Mouse (Mus musculus): ENCODE data around the gene Abcc3. TPM values are rescaled to one million over a fixed set of nuclear protein-coding genes. Genes with fewer than 3 reads are reported as not detected.
A peak's percentile ranks its signal among the peaks of the same experiment; 100 is the strongest.
"Not testable (repeated sequence)": the region's sequence is repeated elsewhere in the genome, so short reads cannot be mapped to it uniquely, and the experiment has no call there.

Abcc3 gene
- polyA plus RNA-seq, 1 experiment from 2014 or later: 1.1 TPM

- 61% methylated on average over 10 of the region's 10 CpGs for WGBS
- Histone ChIP-seq H3K27ac (no peak overlapping the region), H3K9ac (no peak overlapping the region), H3K9me3 (no peaks in the 10 kb centered on the region), H3K36me3 (peaks cover 97% of the 10 kb centered on the region), H3K27me3 (no peaks in the 10 kb centered on the region), H3K4me3 (no peak overlapping the region), H3K4me2 (replicated peaks) (no peak overlapping the region), H3K4me1 (peaks cover 37% of the 10 kb centered on the region)
- no peak for ATAC-seq (ENCODE audit: low FRiP score, low read depth)
Measured at GRCm38 (mm10) chr11:94419004-94419727, 26.4 kb upstream of the Abcc3 start.

GRCm38 (mm10) chr11:94414042-94414441 is 21.2 kb upstream of the Abcc3 start:
- no peak overlapping the region for H3K4me2 ChIP-seq (replicated peaks)
- 65% methylated on average over 4 of the region's 4 CpGs for WGBS
- ATAC-seq (ENCODE audit: low FRiP score, low read depth): no peak
- H3K9me3 ChIP-seq: no peaks in the 10 kb centered on the region
- H3K4me1 ChIP-seq: peaks cover 33% of the 10 kb centered on the region
- H3K9ac ChIP-seq: no peak overlapping the region
- no peak overlapping the region for H3K27ac ChIP-seq
- H3K4me3 ChIP-seq: no peak overlapping the region
- no peaks in the 10 kb centered on the region for H3K27me3 ChIP-seq
- H3K36me3 ChIP-seq: peaks cover 100% of the 10 kb centered on the region

DNA sequence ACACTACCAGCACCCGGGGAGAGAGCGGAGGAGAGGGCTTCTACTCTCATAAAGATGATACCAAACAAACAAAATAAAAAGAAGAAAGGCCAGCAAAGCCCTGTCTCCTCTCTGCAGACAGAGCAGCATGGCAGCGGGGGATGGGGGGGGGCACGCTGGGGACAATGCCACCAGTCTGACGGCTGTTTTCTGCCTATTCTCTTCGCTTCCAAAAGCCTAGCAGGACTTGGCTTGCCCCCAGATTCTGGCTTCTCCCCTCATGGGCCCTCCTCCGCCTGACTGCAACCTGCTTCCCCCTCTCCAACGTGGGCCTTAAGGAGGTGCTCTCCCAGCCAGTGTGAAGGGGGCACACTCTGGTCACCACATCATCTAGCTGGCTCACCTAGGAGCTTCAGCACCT is 20.7 kb upstream of the Abcc3 start:
- H3K4me2 ChIP-seq (replicated peaks): no peak overlapping the region
- no peaks in the 10 kb centered on the region for H3K27me3 ChIP-seq
- 0 out of 2 replicates have a peak, but pooled peaks have one; percentile 5 for ATAC-seq (ENCODE audit: low FRiP score, low read depth)
- 49% methylated on average over 8 of the region's 8 CpGs for WGBS
- no peak overlapping the region for H3K4me3 ChIP-seq
- peaks cover 33% of the 10 kb centered on the region for H3K4me1 ChIP-seq
- H3K27ac ChIP-seq: no peak overlapping the region
- H3K9me3 ChIP-seq: no peaks in the 10 kb centered on the region
- H3K9ac ChIP-seq: peak overlapping the region; percentile 13
- peaks cover 100% of the 10 kb centered on the region for H3K36me3 ChIP-seq

- no peak overlapping the region for H3K27ac ChIP-seq
- H3K36me3 ChIP-seq: peaks cover 97% of the 10 kb centered on the region
- H3K4me3 ChIP-seq: no peak overlapping the region
- H3K4me1 ChIP-seq: peaks cover 35% of the 10 kb centered on the region
- peak; percentile 3; the same call in 1 of the 2 replicates for ATAC-seq (ENCODE audit: low FRiP score, low read depth)
- H3K27me3 ChIP-seq: no peaks in the 10 kb centered on the region
- WGBS: 43% methylated on average over 10 of the region's 10 CpGs
- no peak overlapping the region for H3K4me2 ChIP-seq (replicated peaks)
- no peaks in the 10 kb centered on the region for H3K9me3 ChIP-seq
- H3K9ac ChIP-seq: peak overlapping the region; percentile 13; the same call in 1 of the 2 replicates
Measured at GRCm38 (mm10) chr11:94412998-94413469, 20.2 kb upstream of the Abcc3 start.

DNA sequence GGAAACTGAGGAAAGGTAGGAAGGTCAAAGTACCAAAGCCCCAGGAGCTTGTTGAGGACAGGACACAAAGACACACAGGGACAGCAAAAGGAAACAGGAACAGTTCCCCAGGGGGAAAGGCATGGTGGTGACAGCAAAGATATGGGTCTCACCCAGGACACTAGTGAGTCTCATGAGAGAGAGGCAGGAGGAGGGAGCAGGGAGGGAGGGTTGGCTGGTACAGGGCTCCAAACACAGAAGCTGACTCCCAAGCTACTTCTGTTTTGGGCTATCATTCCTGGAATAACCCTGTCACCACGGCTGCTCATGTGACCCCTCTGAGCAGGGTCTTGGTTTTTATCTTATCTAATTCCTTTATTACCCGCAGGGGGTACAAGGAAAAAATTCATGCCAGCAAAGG is 19.8 kb upstream of the Abcc3 start:
- Histone ChIP-seq H3K27me3 (no peaks in the 10 kb centered on the region), H3K9ac (no peak overlapping the region), H3K36me3 (peaks cover 92% of the 10 kb centered on the region), H3K27ac (no peak overlapping the region), H3K9me3 (no peaks in the 10 kb centered on the region), H3K4me2 (replicated peaks) (no peak overlapping the region), H3K4me3 (no peak overlapping the region), H3K4me1 (peaks cover 40% of the 10 kb centered on the region)
- ATAC-seq (ENCODE audit: low FRiP score, low read depth): no peak
- WGBS: 54% methylated on average over 2 of the region's 2 CpGs

DNA sequence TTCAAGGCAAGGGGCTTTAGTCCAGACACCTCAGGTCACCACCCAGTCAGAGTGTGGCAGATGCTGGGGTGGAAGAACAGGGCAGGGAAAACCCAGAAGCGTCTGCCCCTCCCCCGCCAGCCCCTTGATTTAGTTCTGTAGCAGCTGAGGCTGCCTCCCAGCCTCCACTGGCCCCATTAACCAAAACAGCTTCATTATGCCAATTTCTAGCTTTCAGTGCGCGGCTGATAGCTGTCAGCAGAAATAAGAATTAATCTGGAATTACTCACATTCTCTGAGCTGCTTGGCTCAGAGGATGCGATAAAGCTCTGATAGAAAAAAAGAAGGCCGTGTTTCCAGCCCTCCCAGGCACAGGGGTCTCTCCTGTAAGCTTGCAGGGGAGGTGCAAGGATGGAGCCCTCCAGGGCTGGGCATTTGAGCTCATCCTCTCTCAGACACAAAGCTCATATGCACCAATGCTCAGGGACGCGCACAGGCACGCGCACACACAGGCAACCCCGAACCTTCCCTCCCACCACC is 15.1 kb upstream of the Abcc3 start:
- WGBS: 50% methylated on average over 11 of the region's 11 CpGs
- Histone ChIP-seq H3K4me1 (peaks cover 54% of the 10 kb centered on the region), H3K4me2 (replicated peaks) (no peak overlapping the region), H3K27me3 (no peaks in the 10 kb centered on the region), H3K9ac (no peak overlapping the region), H3K27ac (no peak overlapping the region; the same call in 1 of the 2 replicates), H3K9me3 (no peaks in the 10 kb centered on the region), H3K36me3 (peaks cover 45% of the 10 kb centered on the region), H3K4me3 (no peak overlapping the region)
- ATAC-seq (ENCODE audit: low FRiP score, low read depth): no peak

DNA sequence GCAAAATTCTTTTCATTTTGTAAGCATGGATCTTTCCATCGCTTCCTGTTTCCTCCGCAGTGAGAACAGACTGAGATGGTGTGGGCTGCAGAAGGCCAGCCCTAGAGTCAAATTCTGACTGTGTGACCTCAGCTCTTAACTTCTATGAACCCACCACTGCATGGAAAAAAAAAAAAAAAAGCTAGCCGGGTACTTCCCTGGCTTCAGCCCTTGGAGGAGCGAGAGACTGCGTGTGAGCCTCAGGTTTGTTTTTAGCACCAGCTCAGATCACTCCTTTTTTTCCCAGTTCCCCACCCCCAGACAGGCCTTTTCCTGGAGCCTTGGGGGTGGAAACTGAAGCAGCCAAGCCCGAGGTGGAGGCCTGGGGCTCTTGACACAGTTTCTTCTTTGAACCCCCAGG is 12.6 kb upstream of the Abcc3 start:
- H3K27me3 ChIP-seq: no peaks in the 10 kb centered on the region
- ATAC-seq (ENCODE audit: low FRiP score, low read depth): 0 out of 2 replicates have a peak, but pooled peaks have one; percentile 20
- H3K4me1 ChIP-seq: peaks cover 57% of the 10 kb centered on the region
- no peaks in the 10 kb centered on the region for H3K9me3 ChIP-seq
- H3K36me3 ChIP-seq: peaks cover 20% of the 10 kb centered on the region
- H3K4me3 ChIP-seq: no peak overlapping the region
- peak overlapping the region; percentile 55; the same call in 1 of the 2 replicates for H3K27ac ChIP-seq
- H3K4me2 ChIP-seq (replicated peaks): no peak overlapping the region
- WGBS: 51% methylated on average over 6 of the region's 6 CpGs
- H3K9ac ChIP-seq: no peak overlapping the region; the same call in 1 of the 2 replicates

- H3K27ac ChIP-seq: peak overlapping the region; percentile 55; the same call in 1 of the 2 replicates
Measured at GRCm38 (mm10) chr11:94404641-94405260, 12.0 kb upstream of the Abcc3 start.

DNA sequence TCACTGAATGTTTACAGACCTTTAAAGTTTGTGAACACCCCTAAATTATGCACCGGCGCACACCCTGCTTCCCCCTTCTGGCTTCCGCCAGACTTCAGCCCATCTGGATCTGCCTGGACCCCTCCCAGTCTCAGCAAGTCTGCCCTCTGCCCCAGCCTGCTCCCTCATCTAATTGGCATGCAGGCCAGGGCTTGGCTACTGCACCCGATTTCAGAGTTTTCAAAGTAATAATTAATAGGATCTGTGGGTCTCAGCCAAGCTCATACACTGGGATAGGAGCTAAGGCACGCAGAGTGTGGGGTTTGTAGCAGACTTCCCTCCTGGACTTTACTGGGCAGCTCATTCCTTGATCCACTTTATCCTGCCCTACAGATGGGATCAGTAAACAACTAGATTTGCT is 11.4 kb upstream of the Abcc3 start:
- WGBS: 38% methylated on average over 5 of the region's 5 CpGs
- Histone ChIP-seq H3K9me3 (no peaks in the 10 kb centered on the region), H3K4me3 (no peak overlapping the region), H3K4me1 (peaks cover 50% of the 10 kb centered on the region), H3K27me3 (no peaks in the 10 kb centered on the region), H3K27ac (peak overlapping the region; percentile 28; the same call in 1 of the 2 replicates), H3K9ac (no peak overlapping the region), H3K4me2 (replicated peaks) (no peak overlapping the region), H3K36me3 (peaks cover 8% of the 10 kb centered on the region)
- no peak for ATAC-seq (ENCODE audit: low FRiP score, low read depth)

More at GRCm38 (mm10) chr11:94404641-94405260, 12.0 kb upstream of the Abcc3 start:
- no peaks in the 10 kb centered on the region for H3K9me3 ChIP-seq
- WGBS: 24% methylated on average over 11 of the region's 11 CpGs
- peak; percentile 33; the same call in 1 of the 2 replicates for ATAC-seq (ENCODE audit: low FRiP score, low read depth)
- no peak overlapping the region for H3K9ac ChIP-seq
- no peaks in the 10 kb centered on the region for H3K27me3 ChIP-seq
- H3K4me1 ChIP-seq: peaks cover 56% of the 10 kb centered on the region
- no peak overlapping the region for H3K4me3 ChIP-seq
- H3K4me2 ChIP-seq (replicated peaks): no peak overlapping the region
- H3K36me3 ChIP-seq: peaks cover 14% of the 10 kb centered on the region

DNA sequence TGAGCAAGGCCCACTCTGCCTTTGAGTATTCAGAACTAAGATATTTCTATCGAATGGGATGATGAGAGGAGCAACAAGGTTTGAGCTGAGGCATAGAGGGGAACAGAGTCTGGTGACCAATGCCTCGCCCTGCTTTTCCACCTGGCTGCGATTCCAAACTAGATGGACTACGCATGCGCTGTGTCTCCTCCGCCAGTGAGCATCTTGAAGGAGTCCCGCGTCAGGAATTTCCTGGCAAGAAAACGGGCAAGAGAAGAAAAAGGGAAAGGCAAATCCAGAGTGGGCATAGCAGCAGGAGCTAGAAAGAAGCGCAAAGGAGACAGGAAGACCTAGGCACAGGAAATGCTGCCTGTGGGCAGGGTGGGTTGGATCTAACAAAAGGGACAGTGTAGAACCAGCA is 11.0 kb upstream of the Abcc3 start:
- no peak overlapping the region for H3K9ac ChIP-seq
- H3K4me2 ChIP-seq (replicated peaks): no peak overlapping the region
- peaks cover 48% of the 10 kb centered on the region for H3K4me1 ChIP-seq
- no peak overlapping the region for H3K4me3 ChIP-seq
- no peaks in the 10 kb centered on the region for H3K9me3 ChIP-seq
- peaks cover 4% of the 10 kb centered on the region for H3K36me3 ChIP-seq
- ATAC-seq (ENCODE audit: low FRiP score, low read depth): no peak
- no peaks in the 10 kb centered on the region for H3K27me3 ChIP-seq
- 76% methylated on average over 10 of the region's 10 CpGs for WGBS
- H3K27ac ChIP-seq: peak overlapping the region; percentile 28; the same call in 1 of the 2 replicates

- Histone ChIP-seq H3K4me1 (peaks cover 44% of the 10 kb centered on the region), H3K27ac (no peak overlapping the region), H3K36me3 (no peaks in the 10 kb centered on the region), H3K27me3 (no peaks in the 10 kb centered on the region), H3K4me3 (no peak overlapping the region), H3K9ac (no peak overlapping the region), H3K4me2 (replicated peaks) (no peak overlapping the region), H3K9me3 (no peaks in the 10 kb centered on the region)
- ATAC-seq (ENCODE audit: low FRiP score, low read depth): no peak
- 79% methylated on average over 5 of the region's 5 CpGs for WGBS
Measured at GRCm38 (mm10) chr11:94402731-94403130, 9.9 kb upstream of the Abcc3 start.

DNA sequence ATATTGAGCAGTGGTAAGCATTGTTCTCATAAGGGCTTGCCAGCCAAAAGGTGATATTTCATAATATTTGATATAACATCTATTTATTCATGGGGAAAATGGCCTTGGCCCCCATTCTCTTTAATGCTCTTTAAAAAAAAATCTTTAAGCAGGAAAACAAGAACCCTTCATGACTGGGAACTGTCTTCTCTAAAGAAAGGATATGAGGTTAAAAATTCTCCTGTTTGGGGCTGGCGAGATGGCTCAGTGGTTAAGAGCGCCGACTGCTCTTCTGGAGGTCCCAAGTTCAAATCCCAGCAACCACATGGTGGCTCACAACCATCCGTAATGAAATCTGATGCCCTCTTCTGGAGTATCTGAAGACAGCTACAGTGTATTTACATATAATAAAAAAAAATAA is 9.2 kb upstream of the Abcc3 start:
- not testable (repeated sequence) for ATAC-seq (ENCODE audit: low FRiP score, low read depth); H3K4me2 ChIP-seq (replicated peaks); H3K9ac ChIP-seq; H3K4me3 ChIP-seq; H3K27ac ChIP-seq; H3K36me3 ChIP-seq; H3K9me3 ChIP-seq; H3K27me3 ChIP-seq
- peaks cover 37% of the 10 kb centered on the region for H3K4me1 ChIP-seq
- WGBS: 82% methylated on average over 4 of the region's 4 CpGs

All from limb, embryonic 13.5 days (tissue).